Mouse (Mus musculus): ENCODE results near the gene Znrf1. TPM values are rescaled to one million over a fixed set of nuclear protein-coding genes. Genes with fewer than 3 reads are reported as not detected.

Gene Znrf1
- polyA plus RNA-seq, 1 experiment from 2014 or later = 33.8 TPM

DNA sequence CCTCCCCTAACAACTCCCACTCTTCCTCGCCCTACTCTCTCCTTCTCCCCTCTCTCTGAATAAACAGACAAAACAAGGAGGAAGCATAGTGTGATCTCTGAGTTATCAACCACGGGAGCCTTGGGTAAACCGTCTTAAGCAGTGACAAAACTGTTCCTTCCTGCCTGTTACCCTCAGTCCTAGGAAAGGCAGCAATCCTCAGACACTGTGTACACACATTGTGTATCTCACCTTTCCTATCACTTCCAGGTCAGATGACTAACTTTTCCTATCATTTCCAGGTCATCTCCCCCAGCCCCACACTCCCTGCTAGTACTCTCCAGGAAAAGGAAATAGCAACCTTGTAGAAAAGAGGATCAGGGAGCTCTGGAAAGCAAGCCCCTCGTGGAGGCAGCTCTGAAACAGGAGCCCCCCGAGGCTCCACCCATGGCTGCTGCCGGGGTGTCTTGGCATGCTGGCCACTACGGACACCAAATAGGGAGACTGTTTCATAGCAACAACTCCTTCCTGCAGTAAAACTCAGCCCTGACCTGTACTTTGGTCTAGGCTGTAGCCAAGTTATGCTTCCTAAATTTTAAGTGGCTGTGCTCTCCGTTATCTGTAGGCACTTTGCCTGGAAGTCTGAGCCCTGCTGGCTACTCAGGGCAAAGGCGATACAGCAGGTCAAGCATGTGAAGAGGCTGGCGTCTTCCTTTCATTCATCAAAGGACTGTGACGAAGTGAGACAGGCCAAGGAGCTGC is 34.0 kb upstream of the Znrf1 start:
- Histone ChIP-seq H3K9ac (ENCODE audit: low read length) (peak overlapping the region; percentile 19; the same call in 1 of the 2 replicates), H3K4me2 (ENCODE audit: low read length) (peak overlapping the region; percentile 33), H3K36me3 (ENCODE audit: control insufficient read depth, insufficient read depth, low read length) (peaks cover 25% of the 10 kb centered on the region), H3K9me3 (ENCODE audit: control insufficient read depth, low read length) (no peaks in the 10 kb centered on the region), H3K4me1 (ENCODE audit: control insufficient read depth in 2 of 2, insufficient read depth in 2 of 2, low read length in 2 of 2) (peaks cover 9 to 15% of the 10 kb centered on the region in 2 experiments), H3K27ac (replicated peaks in 1 of 2; ENCODE audit: control insufficient read depth in 1 of 2, insufficient read depth in 1 of 2, low read depth in 2 of 2, low read length in 2 of 2) (peak overlapping the region in 1 of 2 experiments; percentile 49; a peak in 1 of 4 replicates), H3K27me3 (ENCODE audit: control insufficient read depth, insufficient read depth, low read length) (no peaks in the 10 kb centered on the region), H3K4me3 (ENCODE audit: control insufficient read depth in 1 of 2, insufficient read depth in 1 of 2, low read depth in 1 of 2, low read length in 2 of 2) (no peak overlapping the region)
- no peak; the same call in 1 of the 2 replicates for ATAC-seq (ENCODE audit: insufficient number of reproducible peaks, insufficient read depth, low FRiP score, low read depth)
- 16% methylated on average over 11 of the region's 11 CpGs for WGBS

DNA sequence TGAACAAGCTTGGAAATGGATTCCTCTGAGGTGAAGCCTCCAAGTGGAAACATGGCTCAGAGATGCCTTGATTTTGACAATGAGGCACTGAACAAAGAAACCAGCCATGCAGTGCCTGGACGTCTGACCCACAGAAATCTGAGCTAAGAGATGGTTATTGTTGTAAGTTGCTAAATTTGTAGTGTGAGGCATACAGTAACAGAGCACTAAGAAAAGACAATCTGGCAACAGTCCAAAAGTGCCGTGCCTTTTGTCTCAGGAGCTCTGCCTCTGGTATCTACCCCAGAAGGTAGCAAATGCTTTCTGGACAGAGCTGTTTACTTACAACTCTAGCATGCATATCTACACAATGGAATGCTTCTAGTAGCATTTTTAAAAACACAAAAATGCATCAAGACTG is 27.3 kb upstream of the Znrf1 start:
- no peaks in the 10 kb centered on the region for H3K27me3 ChIP-seq (ENCODE audit: control insufficient read depth, insufficient read depth, low read length)
- peak; percentile 20; the same call in 1 of the 2 replicates for ATAC-seq (ENCODE audit: insufficient number of reproducible peaks, insufficient read depth, low FRiP score, low read depth)
- H3K36me3 ChIP-seq (ENCODE audit: control insufficient read depth, insufficient read depth, low read length) = no peaks in the 10 kb centered on the region; the same call in 1 of the 2 replicates
- no peak overlapping the region for H3K4me3 ChIP-seq (ENCODE audit: control insufficient read depth in 1 of 2, insufficient read depth in 1 of 2, low read depth in 1 of 2, low read length in 2 of 2)
- H3K4me2 ChIP-seq (ENCODE audit: low read length) = peak overlapping the region; percentile 26; the same call in 1 of the 2 replicates
- WGBS = 5% methylated on average over 2 of the region's 2 CpGs
- no peaks in the 10 kb centered on the region for H3K9me3 ChIP-seq (ENCODE audit: control insufficient read depth, low read length)
- peaks cover 23 to 30% of the 10 kb centered on the region in 2 experiments for H3K4me1 ChIP-seq (ENCODE audit: control insufficient read depth in 2 of 2, insufficient read depth in 2 of 2, low read length in 2 of 2)
- no peak overlapping the region for H3K9ac ChIP-seq (ENCODE audit: low read length)
- H3K27ac ChIP-seq (replicated peaks in 1 of 2; ENCODE audit: control insufficient read depth in 1 of 2, insufficient read depth in 1 of 2, low read depth in 2 of 2, low read length in 2 of 2) = peak overlapping the region; percentile 59 to 68; a peak in 3 of 4 replicates

DNA sequence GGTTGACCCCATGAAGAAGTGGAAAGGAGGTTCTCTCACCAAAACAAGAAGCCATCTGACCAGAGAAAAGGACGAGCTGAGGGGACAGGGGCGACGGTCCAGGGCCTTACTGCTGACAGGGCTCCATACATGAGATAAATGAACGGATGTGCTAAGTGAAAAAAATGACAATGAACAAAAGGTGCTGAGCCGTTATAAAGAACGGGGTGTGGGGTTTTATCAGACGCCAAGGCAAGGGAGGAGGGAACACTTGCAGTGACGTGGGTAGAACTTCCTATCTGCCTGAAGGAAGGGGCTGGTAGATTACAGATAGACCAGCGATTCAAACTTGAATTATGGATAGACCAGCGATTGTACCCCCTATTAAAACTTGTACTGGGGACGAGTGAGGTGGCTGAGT is 26.6 kb upstream of the Znrf1 start:
- no peaks in the 10 kb centered on the region for H3K36me3 ChIP-seq (ENCODE audit: control insufficient read depth, insufficient read depth, low read length)
- peaks cover 23 to 30% of the 10 kb centered on the region in 2 experiments for H3K4me1 ChIP-seq (ENCODE audit: control insufficient read depth in 2 of 2, insufficient read depth in 2 of 2, low read length in 2 of 2)
- no peaks in the 10 kb centered on the region for H3K27me3 ChIP-seq (ENCODE audit: control insufficient read depth, insufficient read depth, low read length)
- no peak overlapping the region for H3K4me2 ChIP-seq (ENCODE audit: low read length)
- peak overlapping the region; percentile 9 to 59; a peak in 3 of 4 replicates for H3K27ac ChIP-seq (replicated peaks in 1 of 2; ENCODE audit: control insufficient read depth in 1 of 2, insufficient read depth in 1 of 2, low read depth in 2 of 2, low read length in 2 of 2)
- no peak overlapping the region for H3K4me3 ChIP-seq (ENCODE audit: control insufficient read depth in 1 of 2, insufficient read depth in 1 of 2, low read depth in 1 of 2, low read length in 2 of 2)
- H3K9me3 ChIP-seq (ENCODE audit: control insufficient read depth, low read length) = no peaks in the 10 kb centered on the region
- H3K9ac ChIP-seq (ENCODE audit: low read length) = no peak overlapping the region
- WGBS = 40% methylated on average over 11 of the region's 11 CpGs
- ATAC-seq (ENCODE audit: insufficient number of reproducible peaks, insufficient read depth, low FRiP score, low read depth) = no peak

DNA sequence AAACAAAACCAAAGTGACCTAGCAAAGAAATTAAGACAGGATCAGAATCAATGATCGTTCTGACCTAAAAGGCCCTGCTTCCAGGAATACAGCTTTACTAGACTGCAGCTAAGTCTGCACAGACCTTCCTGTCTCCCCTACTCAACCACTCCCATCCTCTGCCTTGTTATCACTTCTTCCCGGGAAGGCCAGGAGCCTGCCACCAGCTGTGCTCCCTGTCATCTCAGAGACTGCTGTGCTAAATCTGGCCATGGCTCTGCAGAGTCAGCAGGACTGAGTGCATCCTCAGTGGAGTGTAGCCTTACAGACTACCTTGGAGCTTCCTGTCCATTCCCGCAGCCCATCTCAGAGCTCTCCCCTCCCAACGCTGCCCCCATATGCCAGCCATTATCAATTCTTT is 25.5 kb upstream of the Znrf1 start:
- peak; percentile 81 for ATAC-seq (ENCODE audit: insufficient number of reproducible peaks, insufficient read depth, low FRiP score, low read depth)
- H3K4me3 ChIP-seq (ENCODE audit: control insufficient read depth in 1 of 2, insufficient read depth in 1 of 2, low read depth in 1 of 2, low read length in 2 of 2) = no peak overlapping the region
- WGBS = 7% methylated on average over 4 of the region's 4 CpGs
- no peaks in the 10 kb centered on the region for H3K9me3 ChIP-seq (ENCODE audit: control insufficient read depth, low read length)
- H3K4me2 ChIP-seq (ENCODE audit: low read length) = peak overlapping the region; percentile 26; the same call in 1 of the 2 replicates
- H3K9ac ChIP-seq (ENCODE audit: low read length) = 0 out of 2 replicates have a peak overlapping the region, but pooled peaks have one; percentile 13
- H3K4me1 ChIP-seq (ENCODE audit: control insufficient read depth in 2 of 2, insufficient read depth in 2 of 2, low read length in 2 of 2) = peaks cover 23 to 30% of the 10 kb centered on the region in 2 experiments
- H3K27ac ChIP-seq (replicated peaks in 1 of 2; ENCODE audit: control insufficient read depth in 1 of 2, insufficient read depth in 1 of 2, low read depth in 2 of 2, low read length in 2 of 2) = peak overlapping the region; percentile 59 to 68
- H3K27me3 ChIP-seq (ENCODE audit: control insufficient read depth, insufficient read depth, low read length) = no peaks in the 10 kb centered on the region
- no peaks in the 10 kb centered on the region for H3K36me3 ChIP-seq (ENCODE audit: control insufficient read depth, insufficient read depth, low read length)

DNA sequence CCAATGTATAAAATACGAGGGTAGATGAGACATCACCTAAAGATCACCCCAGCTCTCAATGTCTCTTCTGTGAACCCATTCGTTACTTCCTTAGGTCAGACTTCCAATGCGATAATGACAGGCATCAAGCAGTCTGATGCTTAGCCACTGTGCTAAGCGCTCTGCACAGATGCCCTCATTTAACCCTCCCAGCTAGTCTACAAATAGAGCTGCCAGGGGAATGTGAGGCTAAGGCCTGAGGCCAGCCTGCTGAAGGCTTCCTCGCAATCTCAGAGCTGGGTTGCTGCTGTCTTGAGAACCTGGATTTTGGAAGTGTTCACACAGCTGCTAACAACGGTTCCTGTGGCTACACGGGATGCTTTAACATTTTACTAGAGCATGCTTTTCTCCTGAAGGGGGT is 23.0 kb upstream of the Znrf1 start:
- H3K4me2 ChIP-seq (ENCODE audit: low read length) = no peak overlapping the region
- H3K4me3 ChIP-seq (ENCODE audit: control insufficient read depth in 1 of 2, insufficient read depth in 1 of 2, low read depth in 1 of 2, low read length in 2 of 2) = no peak overlapping the region
- 59% methylated on average over 7 of the region's 7 CpGs for whole genome bisulfite sequencing
- peaks cover 23 to 33% of the 10 kb centered on the region in 2 experiments for H3K4me1 ChIP-seq (ENCODE audit: control insufficient read depth in 2 of 2, insufficient read depth in 2 of 2, low read length in 2 of 2)
- no peaks in the 10 kb centered on the region for H3K27me3 ChIP-seq (ENCODE audit: control insufficient read depth, insufficient read depth, low read length)
- no peaks in the 10 kb centered on the region for H3K9me3 ChIP-seq (ENCODE audit: control insufficient read depth, low read length)
- H3K9ac ChIP-seq (ENCODE audit: low read length) = no peak overlapping the region
- H3K27ac ChIP-seq (replicated peaks in 1 of 2; ENCODE audit: control insufficient read depth in 1 of 2, insufficient read depth in 1 of 2, low read depth in 2 of 2, low read length in 2 of 2) = no peak overlapping the region
- no peaks in the 10 kb centered on the region for H3K36me3 ChIP-seq (ENCODE audit: control insufficient read depth, insufficient read depth, low read length)
- ATAC-seq (ENCODE audit: insufficient number of reproducible peaks, insufficient read depth, low FRiP score, low read depth) = no peak

DNA sequence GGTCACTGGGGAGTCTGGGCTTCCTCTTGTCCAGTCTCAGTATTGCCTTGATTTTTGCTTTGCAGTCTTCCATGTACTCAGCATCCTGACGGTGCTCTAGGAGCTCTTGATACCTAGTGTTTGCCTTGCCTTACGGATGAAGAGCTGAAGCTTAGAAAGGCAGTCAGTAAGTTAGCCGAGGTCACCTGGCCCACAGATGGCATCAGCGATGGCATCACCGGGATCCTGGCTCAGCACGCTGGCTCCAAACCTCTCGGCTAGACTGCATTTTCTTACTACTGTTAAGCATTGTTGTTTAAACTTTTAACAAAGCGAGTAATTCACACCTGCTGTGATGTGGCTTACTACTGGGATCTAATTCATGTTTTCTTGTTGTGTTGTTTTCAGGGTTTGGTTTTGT is 22.5 kb upstream of the Znrf1 start:
- Histone ChIP-seq H3K27me3 (ENCODE audit: control insufficient read depth, insufficient read depth, low read length) (no peaks in the 10 kb centered on the region), H3K36me3 (ENCODE audit: control insufficient read depth, insufficient read depth, low read length) (no peaks in the 10 kb centered on the region)
- 82% methylated on average over 8 of the region's 8 CpGs for WGBS

DNA sequence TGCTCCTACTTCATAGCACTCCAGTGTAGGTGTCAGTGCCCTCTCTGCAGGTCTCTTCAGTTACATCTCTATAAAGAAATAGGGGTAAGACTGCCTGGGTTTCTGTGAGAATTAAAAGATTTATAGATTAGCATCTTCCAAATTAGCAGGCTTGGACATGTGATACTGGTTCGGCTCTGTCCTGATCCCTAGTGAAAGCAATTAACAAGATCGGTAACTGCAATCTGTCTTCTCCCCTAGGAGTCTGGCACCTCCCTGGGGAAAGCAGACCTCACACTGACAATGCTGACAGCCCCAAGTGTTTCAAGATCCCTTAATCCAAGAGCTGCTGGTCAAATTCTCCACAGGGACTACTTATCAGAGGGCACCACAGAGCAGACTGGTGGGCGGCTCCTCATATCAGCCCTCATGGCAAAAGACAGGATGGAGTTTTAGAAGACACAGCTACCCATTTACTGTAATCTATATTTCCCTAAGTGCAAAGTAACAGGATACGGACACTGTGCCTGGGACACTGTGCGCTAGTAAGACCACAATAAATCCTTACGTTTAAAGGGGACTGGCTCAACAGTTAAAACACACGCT is 19.4 kb upstream of the Znrf1 start:
- no peak overlapping the region for H3K4me2 ChIP-seq (ENCODE audit: low read length)
- 32% methylated on average over 7 of the region's 7 CpGs for WGBS
- no peak overlapping the region for H3K27ac ChIP-seq (replicated peaks in 1 of 2; ENCODE audit: control insufficient read depth in 1 of 2, insufficient read depth in 1 of 2, low read depth in 2 of 2, low read length in 2 of 2)
- H3K4me3 ChIP-seq (ENCODE audit: control insufficient read depth in 1 of 2, insufficient read depth in 1 of 2, low read depth in 1 of 2, low read length in 2 of 2) = no peak overlapping the region
- H3K4me1 ChIP-seq (ENCODE audit: control insufficient read depth in 2 of 2, insufficient read depth in 2 of 2, low read length in 2 of 2) = peaks cover 2 to 10% of the 10 kb centered on the region in 2 experiments; a peak in 3 of 4 replicates
- no peak overlapping the region for H3K9ac ChIP-seq (ENCODE audit: low read length)
- no peak for ATAC-seq (ENCODE audit: insufficient number of reproducible peaks, insufficient read depth, low FRiP score, low read depth)
- H3K27me3 ChIP-seq (ENCODE audit: control insufficient read depth, insufficient read depth, low read length) = no peaks in the 10 kb centered on the region
- no peaks in the 10 kb centered on the region for H3K9me3 ChIP-seq (ENCODE audit: control insufficient read depth, low read length)
- H3K36me3 ChIP-seq (ENCODE audit: control insufficient read depth, insufficient read depth, low read length) = no peaks in the 10 kb centered on the region

More for the DNA sequence above, 22.5 kb upstream of the Znrf1 start:
- no peak for ATAC-seq (ENCODE audit: insufficient number of reproducible peaks, insufficient read depth, low FRiP score, low read depth)
- no peak overlapping the region for H3K4me2 ChIP-seq (ENCODE audit: low read length)
- no peak overlapping the region for H3K4me3 ChIP-seq (ENCODE audit: control insufficient read depth in 1 of 2, insufficient read depth in 1 of 2, low read depth in 1 of 2, low read length in 2 of 2)
- H3K4me1 ChIP-seq (ENCODE audit: control insufficient read depth in 2 of 2, insufficient read depth in 2 of 2, low read length in 2 of 2) = peaks cover 18 to 28% of the 10 kb centered on the region in 2 experiments
- no peak overlapping the region for H3K27ac ChIP-seq (replicated peaks in 1 of 2; ENCODE audit: control insufficient read depth in 1 of 2, insufficient read depth in 1 of 2, low read depth in 2 of 2, low read length in 2 of 2)
- H3K9ac ChIP-seq (ENCODE audit: low read length) = no peak overlapping the region
- H3K9me3 ChIP-seq (ENCODE audit: control insufficient read depth, low read length) = no peaks in the 10 kb centered on the region
